Mouse (Mus musculus): Measurements from ENCODE around the gene Thbs2. TPM values are rescaled to one million over a fixed set of nuclear protein-coding genes. Genes with fewer than 3 reads are reported as not detected.
A peak's percentile ranks its signal among the peaks of the same experiment; 100 is the strongest.

The Thbs2 gene
- polyA plus RNA-seq, 1 experiment from 2014 or later: 21.4 TPM

DNA sequence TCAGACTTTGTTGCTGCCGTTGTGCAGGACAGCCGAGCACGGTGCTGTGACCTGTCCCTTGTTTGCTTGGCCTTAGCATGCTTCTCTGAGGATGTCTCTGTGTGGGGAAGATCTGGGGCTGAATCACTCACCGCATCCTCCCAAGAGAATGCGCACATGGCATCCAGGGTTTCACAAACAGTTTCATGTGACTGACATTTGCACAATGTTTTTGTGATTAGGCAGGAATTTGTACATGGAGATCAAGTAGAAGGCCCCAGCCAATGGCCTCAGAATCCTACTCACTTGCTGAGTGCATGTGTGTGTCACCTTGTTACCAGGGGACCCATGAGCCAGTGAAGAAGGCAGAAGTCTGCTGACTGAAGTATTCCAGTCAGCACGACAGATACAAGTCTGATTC lies 9.7 kb upstream of the Thbs2 start:
- Histone ChIP-seq H3K9ac (ENCODE audit: low read length) (no peak overlapping the region), H3K4me1 (replicated peaks; ENCODE audit: control insufficient read depth, insufficient read depth) (no peaks in the 10 kb centered on the region; the same call in 1 of the 2 replicates), H3K9me3 (ENCODE audit: control insufficient read depth, low read length) (no peaks in the 10 kb centered on the region), H3K27ac (replicated peaks) (no peak overlapping the region; the same call in 1 of the 2 replicates), H3K4me2 (replicated peaks; ENCODE audit: low read depth) (no peak overlapping the region), H3K4me3 (ENCODE audit: low read depth, low read length) (no peak overlapping the region), H3K27me3 (ENCODE audit: control insufficient read depth, insufficient read depth, low read length) (no peaks in the 10 kb centered on the region), H3K36me3 (ENCODE audit: control insufficient read depth, insufficient read depth, low read length) (no peaks in the 10 kb centered on the region)
- 65% methylated on average over 6 of the region's 6 CpGs for WGBS
- no peak for TF ChIP-seq CTCF (IDR thresholded peaks at IDR 0.05; ENCODE audit: low read depth)
- TF ChIP-seq EP300 (optimal IDR thresholded peaks at IDR 0.05): no peak
- DNase-seq (ENCODE audit: low spot score) (no peak), ATAC-seq (ENCODE audit: low FRiP score, low TSS enrichment) (no peak)

DNA sequence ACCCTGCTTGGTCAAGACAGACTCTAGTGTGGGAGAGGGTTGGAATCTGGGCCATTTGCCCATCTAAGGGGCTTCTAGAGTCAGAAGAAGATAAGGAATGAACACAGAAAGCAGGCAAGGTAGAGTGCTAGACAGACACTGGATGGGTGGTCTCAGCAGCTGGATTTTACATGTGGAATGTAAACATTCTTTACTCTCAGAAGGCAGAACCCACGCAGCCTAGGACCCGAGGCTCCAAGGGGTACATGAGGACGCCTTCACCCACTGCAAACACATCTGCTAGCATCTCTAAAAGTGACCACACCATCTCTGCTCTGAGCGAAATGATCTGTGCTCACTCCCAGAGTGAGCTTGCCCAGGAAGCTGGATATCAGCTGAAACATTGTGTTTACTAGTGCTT lies 9.2 kb upstream of the Thbs2 start:
- no peak overlapping the region for H3K4me3 ChIP-seq (ENCODE audit: low read depth, low read length)
- H3K27me3 ChIP-seq (ENCODE audit: control insufficient read depth, insufficient read depth, low read length): no peaks in the 10 kb centered on the region
- H3K27ac ChIP-seq (replicated peaks): no peak overlapping the region; the same call in 1 of the 2 replicates
- WGBS: 25% methylated on average over 4 of the region's 4 CpGs
- H3K9ac ChIP-seq (ENCODE audit: low read length): no peak overlapping the region
- DNase-seq (ENCODE audit: low spot score) (no peak), ATAC-seq (ENCODE audit: low FRiP score, low TSS enrichment) (0 out of 2 replicates have a peak, but pooled peaks have one; percentile 12)
- H3K4me2 ChIP-seq (replicated peaks; ENCODE audit: low read depth): no peak overlapping the region
- no peaks in the 10 kb centered on the region; the same call in 1 of the 2 replicates for H3K4me1 ChIP-seq (replicated peaks; ENCODE audit: control insufficient read depth, insufficient read depth)
- no peak for TF ChIP-seq EP300 (optimal IDR thresholded peaks at IDR 0.05)
- no peak for TF ChIP-seq CTCF (IDR thresholded peaks at IDR 0.05; ENCODE audit: low read depth)
- no peaks in the 10 kb centered on the region for H3K36me3 ChIP-seq (ENCODE audit: control insufficient read depth, insufficient read depth, low read length)
- H3K9me3 ChIP-seq (ENCODE audit: control insufficient read depth, low read length): no peaks in the 10 kb centered on the region

DNA sequence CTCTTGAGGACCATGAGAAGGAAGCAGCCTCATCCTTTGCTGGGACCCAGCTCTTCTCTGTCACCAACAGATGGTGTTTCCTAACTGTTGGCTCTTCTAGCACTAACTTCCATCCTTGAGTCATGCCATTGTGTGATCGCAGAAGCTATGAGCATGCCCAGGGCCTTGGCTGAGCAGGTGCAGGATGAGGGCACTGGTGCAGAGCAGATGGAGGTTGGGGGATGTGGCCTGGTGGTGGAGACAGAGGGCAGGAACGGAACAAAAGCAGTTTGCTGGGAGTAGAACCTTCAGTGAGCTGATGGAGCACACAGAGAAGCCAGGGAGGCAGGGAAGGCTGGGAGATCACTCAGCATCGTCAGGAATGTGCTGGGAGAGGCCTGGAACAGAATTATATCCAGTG lies 8.7 kb upstream of the Thbs2 start:
- DNase-seq (ENCODE audit: low spot score) (peak; percentile 10), ATAC-seq (ENCODE audit: low FRiP score, low TSS enrichment) (no peak)
- Histone ChIP-seq H3K4me2 (replicated peaks; ENCODE audit: low read depth) (no peak overlapping the region), H3K27me3 (ENCODE audit: control insufficient read depth, insufficient read depth, low read length) (no peaks in the 10 kb centered on the region), H3K9me3 (ENCODE audit: control insufficient read depth, low read length) (no peaks in the 10 kb centered on the region), H3K4me3 (ENCODE audit: low read depth, low read length) (no peak overlapping the region), H3K36me3 (ENCODE audit: control insufficient read depth, insufficient read depth, low read length) (no peaks in the 10 kb centered on the region), H3K27ac (replicated peaks) (no peak overlapping the region), H3K4me1 (replicated peaks; ENCODE audit: control insufficient read depth, insufficient read depth) (no peaks in the 10 kb centered on the region; the same call in 1 of the 2 replicates), H3K9ac (ENCODE audit: low read length) (no peak overlapping the region)
- TF ChIP-seq EP300 (optimal IDR thresholded peaks at IDR 0.05) (no peak), CTCF (IDR thresholded peaks at IDR 0.05; ENCODE audit: low read depth) (0 out of 2 replicates have a peak, but pooled peaks have one; percentile 7)
- WGBS: 41% methylated on average over 3 of the region's 3 CpGs

DNA sequence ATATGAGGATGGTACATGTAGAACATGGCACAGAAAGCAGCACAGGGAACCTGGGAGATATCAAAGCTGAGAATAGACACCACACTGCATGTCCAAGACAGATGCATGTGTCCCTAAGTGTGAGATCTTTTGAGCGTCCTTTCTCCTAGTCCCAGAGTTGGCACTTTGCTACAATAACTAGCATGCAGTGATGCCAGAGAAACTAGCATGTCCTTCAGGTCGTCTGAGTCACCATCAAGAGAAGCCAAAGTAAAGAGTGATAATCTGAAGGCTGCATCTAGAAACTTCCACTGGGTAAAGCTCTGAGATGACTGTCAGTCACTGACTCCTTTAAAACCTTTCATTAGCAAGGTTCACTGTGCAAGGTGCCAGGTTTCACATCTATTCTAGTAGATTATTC lies 7.9 kb upstream of the Thbs2 start:
- Histone ChIP-seq H3K27me3 (ENCODE audit: control insufficient read depth, insufficient read depth, low read length) (no peaks in the 10 kb centered on the region), H3K27ac (replicated peaks) (no peak overlapping the region), H3K9me3 (ENCODE audit: control insufficient read depth, low read length) (no peaks in the 10 kb centered on the region), H3K4me3 (ENCODE audit: low read depth, low read length) (no peak overlapping the region), H3K9ac (ENCODE audit: low read length) (no peak overlapping the region), H3K4me1 (replicated peaks; ENCODE audit: control insufficient read depth, insufficient read depth) (no peaks in the 10 kb centered on the region; the same call in 1 of the 2 replicates), H3K4me2 (replicated peaks; ENCODE audit: low read depth) (no peak overlapping the region), H3K36me3 (ENCODE audit: control insufficient read depth, insufficient read depth, low read length) (no peaks in the 10 kb centered on the region)
- WGBS: 66% methylated on average over 2 of the region's 2 CpGs
- no peak for DNase-seq (ENCODE audit: low spot score)
- TF ChIP-seq CTCF (IDR thresholded peaks at IDR 0.05; ENCODE audit: low read depth): no peak
- no peak for TF ChIP-seq EP300 (optimal IDR thresholded peaks at IDR 0.05)
- ATAC-seq (ENCODE audit: low FRiP score, low TSS enrichment): no peak

DNA sequence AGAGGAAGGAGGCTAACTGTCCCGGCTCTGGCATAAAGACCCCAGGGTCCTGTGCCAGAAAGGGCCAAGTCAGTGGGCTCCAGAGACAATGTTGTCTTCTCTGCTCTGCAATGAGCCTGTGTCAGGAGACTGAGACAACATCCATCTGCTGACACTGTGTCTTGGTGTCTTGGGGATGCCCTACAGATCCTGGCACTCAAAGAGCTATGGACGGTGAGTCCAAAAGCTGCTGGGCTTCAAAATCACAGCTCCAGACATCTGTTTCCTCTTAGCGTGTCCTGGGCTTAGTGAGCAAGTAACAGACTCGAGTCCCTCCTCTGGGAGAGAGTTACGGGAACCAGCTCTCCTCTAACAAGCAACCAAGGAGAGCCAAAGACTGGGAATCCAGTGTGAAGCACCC lies 6.2 kb upstream of the Thbs2 start:
- TF ChIP-seq CTCF (IDR thresholded peaks at IDR 0.05; ENCODE audit: low read depth): no peak
- no peak for TF ChIP-seq EP300 (optimal IDR thresholded peaks at IDR 0.05)
- H3K4me2 ChIP-seq (replicated peaks; ENCODE audit: low read depth): no peak overlapping the region
- no peak for ATAC-seq (ENCODE audit: low FRiP score, low TSS enrichment)
- H3K4me1 ChIP-seq (replicated peaks; ENCODE audit: control insufficient read depth, insufficient read depth): no peaks in the 10 kb centered on the region; the same call in 1 of the 2 replicates
- H3K27me3 ChIP-seq (ENCODE audit: control insufficient read depth, insufficient read depth, low read length): no peaks in the 10 kb centered on the region
- no peaks in the 10 kb centered on the region for H3K9me3 ChIP-seq (ENCODE audit: control insufficient read depth, low read length)
- no peaks in the 10 kb centered on the region for H3K36me3 ChIP-seq (ENCODE audit: control insufficient read depth, insufficient read depth, low read length)
- DNase-seq (ENCODE audit: low spot score): no peak
- no peak overlapping the region for H3K27ac ChIP-seq (replicated peaks)
- no peak overlapping the region for H3K9ac ChIP-seq (ENCODE audit: low read length)
- H3K4me3 ChIP-seq (ENCODE audit: low read depth, low read length): no peak overlapping the region
- 54% methylated on average over 5 of the region's 5 CpGs for WGBS

DNA sequence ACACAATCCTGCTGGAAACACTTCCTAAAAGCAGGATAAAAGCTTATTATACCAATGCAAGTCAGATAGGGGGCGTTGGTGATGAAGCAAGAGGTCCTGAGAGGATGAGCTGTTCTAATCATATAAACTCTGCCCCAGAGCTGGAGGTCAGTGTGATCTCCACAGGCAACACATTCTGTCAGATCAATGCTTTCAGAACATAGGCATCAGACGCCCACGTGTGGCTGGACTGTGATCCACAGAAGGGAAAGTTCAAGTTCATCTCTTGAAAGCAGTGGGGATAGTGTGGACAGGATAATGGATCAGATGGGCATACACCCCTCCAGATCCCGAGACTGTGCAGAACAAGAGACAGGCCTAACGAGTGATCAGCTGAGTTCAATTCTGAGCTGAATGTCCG lies 4.2 kb upstream of the Thbs2 start:
- ATAC-seq (ENCODE audit: low FRiP score, low TSS enrichment) (no peak), DNase-seq (ENCODE audit: low spot score) (no peak)
- TF ChIP-seq CTCF (IDR thresholded peaks at IDR 0.05; ENCODE audit: low read depth): peak; percentile 56
- TF ChIP-seq EP300 (optimal IDR thresholded peaks at IDR 0.05): no peak
- Histone ChIP-seq H3K4me1 (replicated peaks; ENCODE audit: control insufficient read depth, insufficient read depth) (no peaks in the 10 kb centered on the region; the same call in 1 of the 2 replicates), H3K9me3 (ENCODE audit: control insufficient read depth, low read length) (no peaks in the 10 kb centered on the region), H3K9ac (ENCODE audit: low read length) (no peak overlapping the region), H3K4me2 (replicated peaks; ENCODE audit: low read depth) (no peak overlapping the region), H3K36me3 (ENCODE audit: control insufficient read depth, insufficient read depth, low read length) (no peaks in the 10 kb centered on the region), H3K4me3 (ENCODE audit: low read depth, low read length) (no peak overlapping the region), H3K27me3 (ENCODE audit: control insufficient read depth, insufficient read depth, low read length) (no peaks in the 10 kb centered on the region), H3K27ac (replicated peaks) (no peak overlapping the region)
- WGBS: 72% methylated on average over 6 of the region's 6 CpGs

Measured in stomach, postnatal 0 days (tissue).